Mouse (Mus musculus) cerebellum, adult 2 months (tissue): Measurements from ENCODE around the gene Qrich1. TPM values are rescaled to one million over a fixed set of nuclear protein-coding genes. Genes with fewer than 3 reads are reported as not detected.

Experiments
- DNase-seq, 2 experiments: peaks; one replicate each; pipeline ENCODE4 v3.0.0; 2021
- H3K27ac ChIP-seq: fragments of 200-500 bp; 2 replicates; pipeline ENCODE4 v1.5.1; 2012; ENCODE audit warnings: low read length, control low read depth, inconsistent platforms; ENCODE audit not compliant: insufficient read depth
- H3K27me3 ChIP-seq: fragments of 200-500 bp; 2 replicates; pipeline ENCODE4 v1.6.1; 2012; ENCODE audit warnings: inconsistent platforms, mild to moderate bottlenecking, low read length, moderate library complexity; ENCODE audit not compliant: control insufficient read depth, insufficient read depth
- H3K4me1 ChIP-seq: fragments of 200-500 bp; 2 replicates; pipeline ENCODE4 v1.6.1; 2011; ENCODE audit warnings: low read length; ENCODE audit not compliant: control insufficient read depth, insufficient read depth
- H3K4me3 ChIP-seq: fragments of 200-500 bp; replicated peaks from 2 replicates; pipeline ENCODE3; 2011; ENCODE audit warnings: mild to moderate bottlenecking, low read depth, low read length, control low read depth; ENCODE audit not compliant: insufficient read depth
- CTCF ChIP-seq: fragments of 200-500 bp; IDR thresholded peaks from 2 replicates; pipeline ENCODE4 v1.5.1; 2011; ENCODE audit warnings: low read depth, mild to moderate bottlenecking, control low read depth, low read length, moderate library complexity, borderline replicate concordance; ENCODE audit not compliant: insufficient read depth
- POLR2A ChIP-seq: fragments of 200-500 bp; IDR thresholded peaks from 2 replicates; pipeline ENCODE4 v1.6.1; 2011; ENCODE audit warnings: low read length, control low read depth, borderline replicate concordance; ENCODE audit not compliant: insufficient read depth
- WGBS: fragments of 180-500 bp; shearing (Covaris S2); methylation state at CpG from one replicate; pipeline ENCODE4 v1.1.7; 2018; 5-methylcytosine and 5-hydroxymethylcytosine counted together
- polyA plus RNA-seq: library from polyadenylated mRNA; depleted of rRNA; stranded (reverse); fragments of >200 nt; gene quantifications from 2 replicates; pipeline ENCODE4 v1.2.3, GENCODE M21; 2012

Qrich1 gene
- polyA plus RNA-seq, 1 experiment, result 117 TPM

DNA sequence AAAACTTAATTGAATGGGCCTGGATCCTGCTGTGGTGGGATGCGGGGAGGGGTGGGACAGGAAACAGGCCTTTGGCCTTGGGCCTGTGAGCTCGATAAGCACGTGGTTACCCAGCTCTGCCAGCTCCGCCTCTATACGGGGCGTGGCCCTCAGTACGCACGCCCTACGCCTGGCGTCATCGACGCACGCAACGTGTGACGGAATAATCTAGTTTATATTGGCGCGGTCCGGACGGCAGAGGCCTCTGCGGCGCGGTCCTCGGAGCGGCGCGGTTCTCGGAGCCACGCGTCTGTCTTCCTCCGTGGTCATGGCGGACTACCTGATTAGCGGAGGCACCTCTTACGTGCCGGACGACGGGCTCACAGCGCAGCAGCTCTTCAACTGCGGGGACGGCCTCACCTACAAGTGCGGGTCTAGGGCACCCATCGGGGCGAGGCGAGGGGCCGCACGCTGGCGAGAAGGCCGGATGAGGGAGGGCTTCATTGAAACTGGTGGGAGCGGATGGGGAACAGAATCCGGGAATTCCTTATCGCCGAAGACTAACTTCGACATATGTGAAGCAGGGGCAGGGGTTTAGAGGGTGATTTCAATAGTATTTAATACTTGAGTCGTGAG lies 43.7 kb downstream of the Qrich1 start, which contains the start of gene Impdh2:
Gene Impdh2, plus strand, starts transcription at position 60 of the 615 bp plus-strand sequence.
- H3K4me3 ChIP-seq, result peak within 1 kb of the TSS; percentile 67
- H3K27ac ChIP-seq, result peak within 1 kb of the TSS; percentile 24; the same call in 1 of the 2 replicates
- peaks cover 2% of the 10 kb centered on the region; the same call in 1 of the 2 replicates for H3K4me1 ChIP-seq
- WGBS, result under 1% methylated on average over 53 of the region's 53 CpGs
- peak; percentile 92 to 93 for DNase-seq
- TF ChIP-seq POLR2A, result peak; percentile 81
- no peak for TF ChIP-seq CTCF
- no peaks in the 10 kb centered on the region for H3K27me3 ChIP-seq

DNA sequence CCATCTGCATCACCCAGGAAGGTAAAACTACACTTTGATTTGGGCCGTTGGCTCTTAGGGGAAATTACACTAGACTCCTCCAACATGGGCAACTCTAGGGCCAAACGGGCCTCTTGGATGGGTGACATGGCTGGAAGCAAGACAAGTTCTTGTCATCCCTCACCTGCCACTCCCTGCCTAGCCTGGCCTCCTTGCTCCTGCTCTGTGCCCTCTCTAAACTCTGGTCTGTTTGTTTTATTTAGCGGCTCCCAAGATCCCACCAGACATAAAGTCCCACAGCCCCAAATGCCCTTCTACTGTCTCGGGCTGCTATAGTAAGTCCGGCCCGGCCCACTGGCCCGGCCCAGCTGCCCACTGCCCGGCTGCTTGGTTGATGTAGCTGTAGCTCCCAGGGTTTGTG lies 47.1 kb downstream of the Qrich1 start:
- Histone ChIP-seq H3K27ac (no peak overlapping the region), H3K27me3 (no peaks in the 10 kb centered on the region), H3K4me3 (no peak overlapping the region), H3K4me1 (peaks cover 10% of the 10 kb centered on the region)
- DNase-seq, result no peak
- 85% methylated on average over 8 of the region's 8 CpGs for WGBS
- no peak for TF ChIP-seq CTCF
- no peak for TF ChIP-seq POLR2A

DNA sequence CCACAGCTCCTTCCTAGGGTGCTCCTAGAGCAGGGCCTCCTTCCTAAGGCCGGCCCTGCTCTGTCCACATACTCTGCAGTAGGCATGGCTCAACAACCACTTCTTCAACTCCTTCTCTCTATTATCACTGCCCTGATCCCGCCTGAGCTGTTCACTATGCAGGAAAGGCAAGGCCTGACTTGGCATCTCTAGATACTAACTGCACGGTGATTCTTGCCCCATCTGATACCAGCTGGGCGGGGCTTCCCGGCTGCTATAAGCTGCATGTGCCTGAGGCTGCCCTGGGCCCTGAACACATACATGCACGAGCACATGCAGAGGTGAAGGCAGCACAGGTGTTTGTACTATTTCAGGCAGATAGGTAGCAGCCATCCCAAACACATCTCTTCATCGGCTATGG lies 47.5 kb downstream of the Qrich1 start:
- TF ChIP-seq CTCF (no peak), POLR2A (no peak)
- H3K27me3 ChIP-seq, result no peaks in the 10 kb centered on the region
- H3K4me1 ChIP-seq, result peaks cover 10% of the 10 kb centered on the region
- no peak overlapping the region for H3K27ac ChIP-seq
- 79% methylated on average over 7 of the region's 7 CpGs for WGBS
- no peak overlapping the region for H3K4me3 ChIP-seq
- DNase-seq, result no peak

DNA sequence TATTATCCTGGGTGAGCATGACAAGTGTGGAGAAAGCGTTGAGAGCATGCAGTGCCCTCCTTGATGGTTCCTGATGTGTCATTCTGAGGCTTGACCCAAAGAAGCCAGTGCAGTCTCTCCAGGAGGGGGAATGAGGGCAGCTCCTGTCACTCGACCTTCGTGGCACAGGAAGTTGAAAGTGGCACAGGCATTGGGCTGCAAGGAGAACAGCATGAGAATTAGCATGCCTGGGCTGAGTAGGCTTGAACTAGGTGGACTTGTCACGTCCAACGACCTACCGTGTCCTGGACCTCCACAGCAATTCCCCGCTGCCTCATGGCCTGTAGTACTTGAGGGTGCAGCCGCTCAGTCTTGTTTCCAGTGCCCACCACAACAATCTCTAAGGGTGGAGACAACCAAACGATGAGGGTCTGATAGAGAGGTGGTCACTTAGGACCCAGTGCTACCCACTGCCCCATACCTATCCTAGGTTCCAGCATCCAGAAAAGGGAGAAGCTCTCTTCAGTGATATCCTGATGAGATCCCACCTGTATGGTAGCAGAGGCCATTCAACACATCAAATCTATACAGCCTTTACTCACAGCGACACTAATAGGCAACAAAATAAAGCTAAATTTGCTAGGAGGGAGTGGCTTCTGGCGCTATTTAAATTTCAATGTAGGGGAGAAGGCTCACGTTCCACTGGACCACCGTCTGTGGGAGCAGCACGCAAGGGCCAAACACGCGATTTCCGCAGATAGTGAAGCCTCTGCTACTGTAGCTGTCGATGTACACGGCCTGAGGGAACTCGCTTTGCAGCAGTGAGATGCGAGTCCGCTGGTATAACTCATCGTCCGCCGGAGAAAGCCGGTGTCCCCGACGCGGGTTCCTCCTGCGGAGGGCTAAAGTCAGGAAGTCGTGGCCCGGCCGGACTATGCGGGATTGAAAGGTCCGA lies 49.5 kb downstream of the Qrich1 start:
- peaks cover 10% of the 10 kb centered on the region for H3K4me1 ChIP-seq

DNA sequence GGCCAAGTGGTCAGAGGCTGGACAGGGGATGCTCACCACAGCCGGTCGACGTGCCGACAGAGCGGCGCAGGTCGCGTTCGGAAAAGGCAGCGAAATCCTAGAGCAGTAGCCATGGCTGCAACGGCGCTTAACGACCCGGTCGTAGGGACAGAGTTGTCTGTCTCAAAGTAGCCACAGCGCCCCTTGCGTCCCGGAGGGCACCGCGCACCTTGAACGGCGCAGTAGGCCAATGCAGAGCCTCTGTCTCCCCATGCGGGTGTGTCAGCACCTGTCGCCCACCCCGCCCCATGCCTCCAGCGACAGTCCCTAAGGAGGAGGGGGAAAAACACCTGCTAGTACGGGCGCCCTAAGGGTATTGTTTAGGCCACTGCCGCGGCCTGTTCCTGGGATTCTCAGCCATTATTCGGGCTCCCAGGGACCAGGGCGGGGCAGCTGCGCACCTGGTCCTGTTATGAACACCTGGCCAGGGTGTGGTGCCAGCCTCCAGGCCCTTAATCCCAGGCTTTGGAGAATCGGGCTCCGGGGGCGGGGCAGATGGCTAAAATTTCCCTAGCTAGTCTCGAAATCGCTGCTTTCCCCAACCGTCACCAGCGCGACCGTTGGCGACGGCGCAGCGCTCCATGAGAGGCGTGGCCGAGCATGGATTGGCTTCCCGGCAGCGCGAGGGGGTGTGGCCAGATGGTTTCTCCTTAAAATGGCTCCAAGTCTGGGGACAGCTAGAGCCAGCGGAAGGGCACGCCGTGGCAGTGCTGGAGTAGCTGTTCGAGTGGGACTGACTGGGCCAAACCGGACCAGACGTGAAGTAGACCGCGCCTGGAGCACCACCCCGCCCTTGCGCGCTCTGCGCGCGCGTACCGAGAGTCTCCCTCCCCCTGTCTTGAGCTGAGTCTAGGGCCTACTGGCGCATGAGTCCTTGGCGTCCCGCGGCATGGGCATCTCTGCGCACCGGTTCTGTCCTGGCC lies 50.5 kb downstream of the Qrich1 start, which contains the start of gene Ndufaf3:
Gene Ndufaf3, minus strand, starts transcription at position 620 of the 962 bp plus-strand sequence.
- DNase-seq, result peak; percentile 96 to 98
- TF ChIP-seq CTCF (peak; percentile 91), POLR2A (peak; percentile 97)
- WGBS, result under 1% methylated on average over 73 of the region's 73 CpGs

More for the DNA sequence above, 49.5 kb downstream of the Qrich1 start:
- TF ChIP-seq POLR2A (no peak), CTCF (no peak)
- H3K4me3 ChIP-seq, result peak overlapping the region; percentile 92
- WGBS, result 10% methylated on average over 35 of the region's 35 CpGs
- no peak for DNase-seq
- H3K27ac ChIP-seq, result peak overlapping the region; percentile 34
- H3K27me3 ChIP-seq, result no peaks in the 10 kb centered on the region

DNA sequence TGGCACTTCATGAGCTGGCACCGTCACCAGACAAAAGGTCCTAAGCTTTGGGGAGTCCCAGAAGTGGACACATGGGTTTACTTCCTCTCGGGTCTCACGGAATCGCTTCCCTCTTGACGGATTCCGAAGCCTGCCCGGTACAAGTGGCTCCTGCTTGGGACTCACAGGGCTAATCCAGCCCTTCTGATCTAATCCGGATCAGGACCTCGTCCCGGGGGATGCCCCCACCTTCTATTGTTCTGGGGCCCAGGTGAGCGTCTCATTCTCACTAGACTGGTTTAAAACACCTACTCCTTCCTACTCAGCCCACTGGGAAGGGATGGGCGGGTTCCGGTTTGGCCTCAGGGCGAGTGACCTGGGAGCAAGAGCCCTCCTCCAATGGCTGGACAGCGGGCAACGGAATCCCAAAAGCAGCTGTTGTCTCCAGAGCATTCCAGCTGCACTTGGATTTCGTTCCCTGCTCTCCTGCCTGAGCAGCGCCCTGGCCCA lies 51.4 kb downstream of the Qrich1 start:
- peak overlapping the region; percentile 92 for H3K4me3 ChIP-seq
- peak overlapping the region; percentile 57; the same call in 1 of the 2 replicates for H3K27ac ChIP-seq
- H3K4me1 ChIP-seq, result peaks cover 8% of the 10 kb centered on the region
- WGBS, result 14% methylated on average over 18 of the region's 18 CpGs
- no peak for DNase-seq
- TF ChIP-seq CTCF, result no peak
- no peak for TF ChIP-seq POLR2A
- H3K27me3 ChIP-seq, result no peaks in the 10 kb centered on the region

More for the DNA sequence above, 50.5 kb downstream of the Qrich1 start, which contains the start of gene Ndufaf3:
- Histone ChIP-seq H3K27ac (peak within 1 kb of the TSS; percentile 78), H3K4me3 (peak within 1 kb of the TSS; percentile 92), H3K27me3 (no peaks in the 10 kb centered on the region), H3K4me1 (peaks cover 8% of the 10 kb centered on the region)
